Mouse (Mus musculus): ENCODE measurements around the gene Cbx3. TPM values are rescaled to one million over a fixed set of nuclear protein-coding genes. Genes with fewer than 3 reads are reported as not detected.

The Cbx3 gene
- polyA plus RNA-seq, 1 experiment from 2014 or later: 509 TPM

- no peaks in the 10 kb centered on the region for H3K36me3 ChIP-seq (ENCODE audit: control insufficient read depth, insufficient read depth, low read length)
- H3K4me3 ChIP-seq (ENCODE audit: low read length): no peak overlapping the region
- H3K4me2 ChIP-seq (ENCODE audit: low read depth, low read length): no peak overlapping the region
- H3K9ac ChIP-seq (ENCODE audit: low read length): no peak overlapping the region
- no peaks in the 10 kb centered on the region for H3K4me1 ChIP-seq (replicated peaks; ENCODE audit: control insufficient read depth, insufficient read depth, low read length)
- ATAC-seq (ENCODE audit: low read depth): no peak
- no peaks in the 10 kb centered on the region for H3K27me3 ChIP-seq (ENCODE audit: control insufficient read depth, insufficient read depth, low read depth, low read length)
- H3K9me3 ChIP-seq (ENCODE audit: control insufficient read depth, low read length): no peaks in the 10 kb centered on the region
- 29% methylated on average over 5 of the region's 5 CpGs for WGBS
- H3K27ac ChIP-seq (ENCODE audit: low read length): no peak overlapping the region
Measured at GRCm38 (mm10) chr6:51510094-51510493, 39.9 kb downstream of the Cbx3 start.

GRCm38 (mm10) chr6:51510946-51511345 is 40.8 kb downstream of the Cbx3 start:
- H3K9me3 ChIP-seq (ENCODE audit: control insufficient read depth, low read length): no peaks in the 10 kb centered on the region
- ATAC-seq (ENCODE audit: low read depth): no peak
- WGBS: 43% methylated on average over 1 of the region's 1 CpGs
- no peaks in the 10 kb centered on the region for H3K4me1 ChIP-seq (replicated peaks; ENCODE audit: control insufficient read depth, insufficient read depth, low read length)
- H3K27ac ChIP-seq (ENCODE audit: low read length): no peak overlapping the region
- H3K4me2 ChIP-seq (ENCODE audit: low read depth, low read length): no peak overlapping the region
- no peak overlapping the region for H3K4me3 ChIP-seq (ENCODE audit: low read length)
- no peaks in the 10 kb centered on the region for H3K27me3 ChIP-seq (ENCODE audit: control insufficient read depth, insufficient read depth, low read depth, low read length)
- no peaks in the 10 kb centered on the region for H3K36me3 ChIP-seq (ENCODE audit: control insufficient read depth, insufficient read depth, low read length)
- no peak overlapping the region for H3K9ac ChIP-seq (ENCODE audit: low read length)

DNA sequence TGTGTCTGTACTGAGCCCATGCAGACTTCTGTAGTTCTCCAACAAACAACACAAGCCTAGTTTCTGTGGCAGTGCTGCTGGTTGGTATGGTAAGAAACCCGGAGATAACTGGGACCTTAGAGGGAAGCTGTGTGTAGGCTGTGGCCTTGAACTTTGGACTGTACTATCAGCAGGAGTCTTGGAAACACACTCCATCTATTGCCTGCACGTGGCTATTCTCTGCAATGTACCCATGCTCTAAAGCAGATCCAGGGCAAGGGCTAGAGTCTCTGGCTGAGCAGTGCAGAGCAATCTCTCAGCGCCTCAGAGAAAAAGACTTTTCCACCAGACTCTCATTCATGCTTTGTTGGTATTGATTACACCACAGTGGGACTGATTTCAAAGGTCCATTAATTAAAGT is 43.6 kb downstream of the Cbx3 start:
- Histone ChIP-seq H3K9ac (ENCODE audit: low read length) (no peak overlapping the region), H3K4me3 (ENCODE audit: low read length) (no peak overlapping the region), H3K4me2 (ENCODE audit: low read depth, low read length) (no peak overlapping the region), H3K27ac (ENCODE audit: low read length) (no peak overlapping the region), H3K4me1 (replicated peaks; ENCODE audit: control insufficient read depth, insufficient read depth, low read length) (no peaks in the 10 kb centered on the region), H3K27me3 (ENCODE audit: control insufficient read depth, insufficient read depth, low read depth, low read length) (no peaks in the 10 kb centered on the region), H3K9me3 (ENCODE audit: control insufficient read depth, low read length) (no peaks in the 10 kb centered on the region), H3K36me3 (ENCODE audit: control insufficient read depth, insufficient read depth, low read length) (no peaks in the 10 kb centered on the region)
- 74% methylated on average over 3 of the region's 3 CpGs for WGBS
- ATAC-seq (ENCODE audit: low read depth): no peak

- Histone ChIP-seq H3K36me3 (ENCODE audit: control insufficient read depth, insufficient read depth, low read length) (no peaks in the 10 kb centered on the region), H3K4me1 (replicated peaks; ENCODE audit: control insufficient read depth, insufficient read depth, low read length) (no peaks in the 10 kb centered on the region), H3K27me3 (ENCODE audit: control insufficient read depth, insufficient read depth, low read depth, low read length) (no peaks in the 10 kb centered on the region), H3K27ac (ENCODE audit: low read length) (no peak overlapping the region), H3K4me2 (ENCODE audit: low read depth, low read length) (no peak overlapping the region), H3K9ac (ENCODE audit: low read length) (no peak overlapping the region), H3K4me3 (ENCODE audit: low read length) (no peak overlapping the region), H3K9me3 (ENCODE audit: control insufficient read depth, low read length) (no peaks in the 10 kb centered on the region)
- ATAC-seq (ENCODE audit: low read depth): no peak
- WGBS: 90% methylated on average over 7 of the region's 7 CpGs
Measured at GRCm38 (mm10) chr6:51514860-51515259, 44.7 kb downstream of the Cbx3 start.

GRCm38 (mm10) chr6:51523310-51523709 is 53.1 kb downstream of the Cbx3 start:
- peak overlapping the region; percentile 72 for H3K4me3 ChIP-seq (ENCODE audit: low read length)
- H3K9ac ChIP-seq (ENCODE audit: low read length): peak overlapping the region; percentile 68; the same call in 1 of the 2 replicates
- H3K27ac ChIP-seq (ENCODE audit: low read length): no peak overlapping the region
- H3K4me2 ChIP-seq (ENCODE audit: low read depth, low read length): peak overlapping the region; percentile 97
- WGBS: 16% methylated on average over 5 of the region's 5 CpGs
- no peaks in the 10 kb centered on the region for H3K36me3 ChIP-seq (ENCODE audit: control insufficient read depth, insufficient read depth, low read length)
- H3K27me3 ChIP-seq (ENCODE audit: control insufficient read depth, insufficient read depth, low read depth, low read length): no peaks in the 10 kb centered on the region
- no peaks in the 10 kb centered on the region for H3K9me3 ChIP-seq (ENCODE audit: control insufficient read depth, low read length)
- no peaks in the 10 kb centered on the region for H3K4me1 ChIP-seq (replicated peaks; ENCODE audit: control insufficient read depth, insufficient read depth, low read length)
- peak; percentile 40; the same call in 1 of the 2 replicates for ATAC-seq (ENCODE audit: low read depth)

DNA sequence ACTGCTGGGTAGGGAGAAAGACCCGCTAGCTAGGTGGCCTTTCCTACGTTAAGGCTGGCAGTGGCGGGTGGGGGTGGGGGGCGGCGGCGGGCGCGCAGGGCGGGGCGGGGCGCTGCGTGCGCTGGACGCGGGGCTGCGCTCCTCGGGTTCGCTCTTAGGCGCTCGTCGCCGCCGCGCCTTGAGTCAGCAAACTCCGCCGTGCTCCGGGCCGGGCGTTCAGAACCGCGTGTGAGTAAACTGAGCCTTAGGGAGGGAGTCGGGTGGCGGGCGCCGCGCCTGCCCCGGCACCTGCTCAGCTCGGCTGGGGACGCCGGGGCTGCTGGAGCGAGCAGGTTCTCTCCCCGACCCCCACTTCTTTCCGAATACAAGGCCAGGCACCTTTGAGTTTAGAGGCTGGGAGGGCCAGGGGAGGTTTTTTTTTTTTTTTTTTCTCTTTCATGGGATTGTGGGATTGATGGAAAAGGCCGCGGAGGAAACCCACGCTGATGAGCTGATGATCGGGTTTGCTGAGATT is 53.7 kb downstream of the Cbx3 start, which contains the start of gene Snx10:
Gene Snx10, plus strand, starts transcription at position 95 of the 514 bp plus-strand sequence.
- peak within 1 kb of the TSS; percentile 97 for H3K4me2 ChIP-seq (ENCODE audit: low read depth, low read length)
- WGBS: 0% methylated on average over 33 of the region's 47 CpGs
- no peaks in the 10 kb centered on the region for H3K9me3 ChIP-seq (ENCODE audit: control insufficient read depth, low read length)
- peak within 1 kb of the TSS; percentile 68 for H3K9ac ChIP-seq (ENCODE audit: low read length)
- no peaks in the 10 kb centered on the region for H3K36me3 ChIP-seq (ENCODE audit: control insufficient read depth, insufficient read depth, low read length)
- no peak within 1 kb of the TSS for H3K27ac ChIP-seq (ENCODE audit: low read length)
- no peaks in the 10 kb centered on the region for H3K27me3 ChIP-seq (ENCODE audit: control insufficient read depth, insufficient read depth, low read depth, low read length)
- peak; percentile 65; the same call in 1 of the 2 replicates for ATAC-seq (ENCODE audit: low read depth)
- H3K4me1 ChIP-seq (replicated peaks; ENCODE audit: control insufficient read depth, insufficient read depth, low read length): no peaks in the 10 kb centered on the region
- H3K4me3 ChIP-seq (ENCODE audit: low read length): peak within 1 kb of the TSS; percentile 72

DNA sequence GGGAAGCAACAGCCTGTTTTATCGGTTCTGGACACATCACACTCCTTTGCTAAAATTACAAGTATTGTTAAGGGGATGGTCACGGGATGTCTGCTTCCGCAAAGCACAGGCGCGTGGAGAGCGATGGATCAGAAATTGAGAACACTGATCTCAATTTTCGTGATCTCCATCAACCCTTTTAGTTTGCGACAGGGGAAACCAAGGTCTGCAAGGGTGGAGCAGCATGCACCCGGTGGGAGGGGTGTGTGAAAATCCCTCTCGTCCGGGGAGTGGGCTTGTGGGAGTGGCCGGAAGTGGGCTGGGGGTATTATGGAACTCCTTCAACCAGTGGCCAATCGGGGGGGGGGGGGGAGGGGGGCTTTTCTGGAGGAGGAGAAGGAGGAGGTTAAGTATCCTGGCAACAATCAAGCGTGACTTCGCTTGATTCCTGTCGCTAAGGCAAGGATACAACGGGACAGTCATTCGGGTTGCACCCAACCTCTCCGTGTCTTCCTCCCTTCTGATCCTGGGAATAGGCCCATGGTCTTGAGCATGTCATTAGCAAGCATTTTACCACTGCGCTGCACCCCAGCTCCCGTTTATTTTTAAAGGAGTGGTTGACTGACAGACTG is 54.3 kb downstream of the Cbx3 start:
- Histone ChIP-seq H3K36me3 (ENCODE audit: control insufficient read depth, insufficient read depth, low read length) (no peaks in the 10 kb centered on the region), H3K27me3 (ENCODE audit: control insufficient read depth, insufficient read depth, low read depth, low read length) (no peaks in the 10 kb centered on the region), H3K4me1 (replicated peaks; ENCODE audit: control insufficient read depth, insufficient read depth, low read length) (no peaks in the 10 kb centered on the region), H3K4me2 (ENCODE audit: low read depth, low read length) (peak overlapping the region; percentile 97), H3K9ac (ENCODE audit: low read length) (peak overlapping the region; percentile 68), H3K27ac (ENCODE audit: low read length) (no peak overlapping the region), H3K4me3 (ENCODE audit: low read length) (peak overlapping the region; percentile 72), H3K9me3 (ENCODE audit: control insufficient read depth, low read length) (no peaks in the 10 kb centered on the region)
- ATAC-seq (ENCODE audit: low read depth): peak; percentile 58; the same call in 1 of the 2 replicates
- under 1% methylated on average over 21 of the region's 21 CpGs for WGBS

DNA sequence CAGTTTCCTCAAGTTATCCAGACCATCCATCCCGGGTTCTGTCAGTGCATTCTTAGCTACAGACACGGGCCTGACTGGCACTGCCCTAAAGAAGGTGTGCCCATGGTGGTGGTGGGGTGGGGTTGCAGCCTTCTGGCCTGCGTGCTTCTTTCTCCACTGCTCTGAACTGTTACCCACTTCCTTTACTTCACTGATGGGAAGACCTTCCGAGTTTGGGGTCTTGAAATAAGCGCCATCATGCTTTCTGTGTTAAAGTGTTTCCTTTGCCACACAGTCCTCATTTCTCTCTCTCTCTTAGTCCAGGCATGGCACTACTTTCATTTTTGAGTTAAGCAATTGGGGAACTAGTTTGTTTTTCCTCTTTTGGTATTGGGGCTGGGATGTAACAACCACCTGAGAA is 54.8 kb downstream of the Cbx3 start:
- H3K36me3 ChIP-seq (ENCODE audit: control insufficient read depth, insufficient read depth, low read length): no peaks in the 10 kb centered on the region
- WGBS: 34% methylated on average over 5 of the region's 5 CpGs
- H3K4me1 ChIP-seq (replicated peaks; ENCODE audit: control insufficient read depth, insufficient read depth, low read length): no peaks in the 10 kb centered on the region
- H3K4me3 ChIP-seq (ENCODE audit: low read length): peak overlapping the region; percentile 72
- no peak overlapping the region for H3K27ac ChIP-seq (ENCODE audit: low read length)
- no peak for ATAC-seq (ENCODE audit: low read depth)
- H3K4me2 ChIP-seq (ENCODE audit: low read depth, low read length): peak overlapping the region; percentile 97
- no peaks in the 10 kb centered on the region for H3K9me3 ChIP-seq (ENCODE audit: control insufficient read depth, low read length)
- H3K27me3 ChIP-seq (ENCODE audit: control insufficient read depth, insufficient read depth, low read depth, low read length): no peaks in the 10 kb centered on the region
- H3K9ac ChIP-seq (ENCODE audit: low read length): no peak overlapping the region

- H3K27ac ChIP-seq (ENCODE audit: low read length): no peak overlapping the region
- no peaks in the 10 kb centered on the region for H3K27me3 ChIP-seq (ENCODE audit: control insufficient read depth, insufficient read depth, low read depth, low read length)
- WGBS: 76% methylated on average over 7 of the region's 7 CpGs
- no peaks in the 10 kb centered on the region for H3K4me1 ChIP-seq (replicated peaks; ENCODE audit: control insufficient read depth, insufficient read depth, low read length)
- H3K9ac ChIP-seq (ENCODE audit: low read length): no peak overlapping the region
- H3K9me3 ChIP-seq (ENCODE audit: control insufficient read depth, low read length): no peaks in the 10 kb centered on the region
- no peak for ATAC-seq (ENCODE audit: low read depth)
- H3K36me3 ChIP-seq (ENCODE audit: control insufficient read depth, insufficient read depth, low read length): no peaks in the 10 kb centered on the region
- H3K4me2 ChIP-seq (ENCODE audit: low read depth, low read length): no peak overlapping the region
- no peak overlapping the region for H3K4me3 ChIP-seq (ENCODE audit: low read length)
Measured at GRCm38 (mm10) chr6:51529457-51529856, 59.3 kb downstream of the Cbx3 start.
